Mouse (Mus musculus) midbrain, embryonic 12.5 days (tissue): ENCODE data around the gene Kcnab2. TPM values are rescaled to one million over a fixed set of nuclear protein-coding genes. Genes with fewer than 3 reads are reported as not detected.

Experiments
- ATAC-seq: fragments of 200-750 bp; cut with Nextera tagmentation; 2 replicates; pipeline ENCODE4 v1.8.0; 2017; ENCODE audit warnings: low read depth, moderate TSS enrichment, moderate library complexity; ENCODE audit not compliant: low FRiP score
- H3K27ac ChIP-seq: fragments of 300-500 bp; sonication (generic); replicated peaks from 2 replicates; pipeline ENCODE4 v1.5.1; 2016; ENCODE audit warnings: mild to moderate bottlenecking
- H3K27me3 ChIP-seq: fragments of 300-500 bp; sonication (generic); 2 replicates; pipeline ENCODE4 v1.6.1; 2016; ENCODE audit warnings: mild to moderate bottlenecking
- H3K36me3 ChIP-seq: fragments of 300-500 bp; sonication (generic); 2 replicates; pipeline ENCODE4 v1.6.1; 2016
- H3K4me1 ChIP-seq: fragments of 300-500 bp; sonication (generic); 2 replicates; pipeline ENCODE4 v1.6.1; 2016
- H3K4me2 ChIP-seq: fragments of 300-500 bp; sonication (generic); replicated peaks from 2 replicates; pipeline ENCODE4 v1.6.1; 2016; ENCODE audit warnings: mild to moderate bottlenecking, moderate library complexity
- H3K4me3 ChIP-seq: fragments of 300-500 bp; sonication (generic); 2 replicates; pipeline ENCODE4 v1.5.1; 2016; ENCODE audit warnings: mild to moderate bottlenecking
- H3K9ac ChIP-seq: fragments of 300-500 bp; sonication (generic); replicated peaks from 2 replicates; pipeline ENCODE4 v1.6.1; 2016; ENCODE audit warnings: mild to moderate bottlenecking, moderate library complexity
- H3K9me3 ChIP-seq: fragments of 300-500 bp; sonication (generic); 2 replicates; pipeline ENCODE4 v1.6.1; 2016; ENCODE audit warnings: mild to moderate bottlenecking
- WGBS: fragments of 180-500 bp; shearing (Covaris S2); methylation state at CpG from one replicate; pipeline ENCODE4 v1.1.7; 2016; 5-methylcytosine and 5-hydroxymethylcytosine counted together
- polyA plus RNA-seq: library from polyadenylated mRNA; unstranded; fragments of >200 nt; fragmentation: Nextera tagmentation; extraction: Ambion mirVana; gene quantifications from 2 replicates; pipeline ENCODE4 v1.2.1, GENCODE M21; 2016

Gene Kcnab2
- polyA plus RNA-seq, 1 experiment from 2014 or later, result 24.5 TPM

- Histone ChIP-seq H3K36me3 (no peaks in the 10 kb centered on the region), H3K27ac (no peak overlapping the region), H3K9me3 (no peaks in the 10 kb centered on the region), H3K4me2 (no peak overlapping the region), H3K4me1 (peaks cover 26% of the 10 kb centered on the region), H3K27me3 (peaks cover 83% of the 10 kb centered on the region), H3K4me3 (no peak overlapping the region), H3K9ac (no peak overlapping the region)
- WGBS, result 62% methylated on average over 6 of the region's 7 CpGs
- ATAC-seq, result no peak
Measured at GRCm38 (mm10) chr4:152345120-152345889, 132.4 kb downstream of the Kcnab2 start.

- no peak overlapping the region for H3K4me2 ChIP-seq
- H3K27me3 ChIP-seq, result peaks cover 84% of the 10 kb centered on the region
- H3K27ac ChIP-seq, result no peak overlapping the region
- H3K4me1 ChIP-seq, result peaks cover 24% of the 10 kb centered on the region
- no peak for ATAC-seq
- H3K9me3 ChIP-seq, result no peaks in the 10 kb centered on the region
- H3K9ac ChIP-seq, result no peak overlapping the region
- 64% methylated on average over 7 of the region's 7 CpGs for WGBS
- H3K4me3 ChIP-seq, result no peak overlapping the region
- H3K36me3 ChIP-seq, result no peaks in the 10 kb centered on the region
Measured at GRCm38 (mm10) chr4:152344651-152345050, 133.0 kb downstream of the Kcnab2 start.

GRCm38 (mm10) chr4:152343296-152343695 lies 134.4 kb downstream of the Kcnab2 start:
- Histone ChIP-seq H3K9ac (no peak overlapping the region), H3K27me3 (peaks cover 84% of the 10 kb centered on the region), H3K9me3 (no peaks in the 10 kb centered on the region), H3K4me2 (no peak overlapping the region), H3K4me1 (peaks cover 28% of the 10 kb centered on the region), H3K36me3 (no peaks in the 10 kb centered on the region), H3K27ac (no peak overlapping the region), H3K4me3 (no peak overlapping the region)
- ATAC-seq, result no peak
- WGBS, result 12% methylated on average over 5 of the region's 5 CpGs

Other genes starting within 250 kb of the Kcnab2 start
- 12.3 and 15.4 TPM in 2 replicates for gene Gpr153, start 203.6 kb downstream of the Kcnab2 start, polyA plus RNA-seq
- 4.0 and 5.2 TPM in 2 replicates for gene Hes3, start 186.2 kb downstream of the Kcnab2 start, polyA plus RNA-seq
- gene Icmt, start 180.6 kb downstream of the Kcnab2 start, polyA plus RNA-seq, result 22.6 and 24.5 TPM in 2 replicates
- 2.7 and 2.8 TPM in 2 replicates for gene Rnf207, start 158.9 kb downstream of the Kcnab2 start, polyA plus RNA-seq
- 264 and 283 TPM in 2 replicates for gene Rpl22, start 152.1 kb downstream of the Kcnab2 start, polyA plus RNA-seq
- 3.5 and 4.9 TPM in 2 replicates for gene Chd5, start 139.2 kb downstream of the Kcnab2 start, polyA plus RNA-seq
- 7.9 and 8.1 TPM in 2 replicates for gene Nphp4, start 1.2 kb downstream of the Kcnab2 start, polyA plus RNA-seq